Mouse (Mus musculus): ENCODE measurements at regions not wholly inside any gene's neighbourhood (a gene's known extent, or its start where the extent isn't known, plus 50 kb on each side); places are given as distances from the start of the nearest gene placed in this dataset.

DNA sequence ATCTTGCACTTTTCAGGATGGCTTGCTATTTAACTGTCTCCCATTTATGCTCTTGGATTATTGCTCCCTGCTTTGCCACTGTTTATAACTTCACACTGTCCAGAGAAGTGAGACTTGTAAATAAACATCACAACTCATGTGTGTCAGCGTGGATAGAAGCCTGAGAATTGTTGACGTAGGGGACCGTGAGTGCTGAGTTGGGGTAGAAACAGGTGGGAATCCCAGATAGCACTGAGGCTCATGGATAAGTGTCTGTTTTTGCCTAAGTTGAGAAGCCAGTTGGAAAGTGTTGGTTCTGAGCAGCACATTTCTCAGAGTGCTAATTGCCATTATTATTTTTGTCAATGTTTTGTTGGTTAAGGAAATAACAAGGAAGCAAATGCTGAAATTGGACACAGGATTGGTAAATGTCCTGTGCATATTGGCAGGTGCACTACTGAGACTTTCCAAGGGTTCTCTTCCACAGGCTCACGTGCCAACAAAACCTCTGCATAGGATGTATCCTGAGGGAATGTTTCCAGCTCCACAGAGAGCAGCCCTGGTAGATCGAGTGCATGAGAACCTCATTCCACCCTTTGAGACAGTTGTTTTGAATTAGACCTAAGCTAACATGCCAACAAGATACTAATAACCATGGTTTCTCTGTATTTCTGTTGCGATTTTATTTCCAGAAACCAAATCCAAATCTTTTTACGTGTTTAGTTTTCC lies 74.3 kb upstream of the Grb10 start:
- DNase-seq (ENCODE audit: low spot score in 2 of 2): no peak

DNA sequence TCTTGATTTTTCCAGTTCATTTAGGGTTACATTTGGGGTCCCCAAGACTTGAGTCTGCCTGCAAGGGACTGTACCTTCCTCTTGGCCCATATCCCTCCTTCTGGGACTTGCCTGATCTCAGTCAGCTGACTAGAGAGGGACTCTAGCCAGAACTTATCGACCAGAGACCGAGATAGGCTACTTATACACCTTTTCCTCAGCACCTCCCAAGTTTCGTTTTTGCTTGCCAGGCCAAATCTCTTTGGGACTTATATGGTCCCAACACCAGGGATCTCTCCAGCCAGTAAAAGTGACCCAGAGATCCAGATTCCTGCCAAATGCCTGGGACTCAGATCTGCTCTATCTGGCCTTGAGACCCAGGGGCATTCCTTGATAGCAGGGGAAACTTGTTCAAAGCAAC lies 69.2 kb upstream of the Grb10 start:
- no peak for DNase-seq (ENCODE audit: low spot score in 2 of 2)

DNA sequence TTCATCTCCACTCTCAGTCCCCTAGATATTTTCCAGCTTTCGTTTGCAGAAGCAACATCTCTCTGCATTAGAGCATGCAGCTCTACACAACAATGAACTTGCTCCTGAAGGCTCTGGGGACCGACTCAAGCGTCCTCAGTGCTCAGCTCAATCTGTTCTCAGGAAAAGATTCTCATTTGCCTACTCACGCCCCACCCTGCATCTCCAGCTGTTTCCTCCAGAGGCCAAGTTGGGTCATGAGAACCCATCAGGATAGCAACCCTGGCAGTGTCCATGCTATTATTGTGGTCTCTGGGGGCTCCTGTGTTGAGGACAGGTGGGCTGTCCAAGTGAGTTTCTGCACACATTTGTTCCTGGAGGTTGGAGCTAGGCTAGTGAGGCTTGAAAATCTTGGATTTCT lies 52.5 kb upstream of the Grb10 start:
- DNase-seq (ENCODE audit: low spot score in 2 of 2): peak in 1 of 2 experiments; percentile 19

DNA sequence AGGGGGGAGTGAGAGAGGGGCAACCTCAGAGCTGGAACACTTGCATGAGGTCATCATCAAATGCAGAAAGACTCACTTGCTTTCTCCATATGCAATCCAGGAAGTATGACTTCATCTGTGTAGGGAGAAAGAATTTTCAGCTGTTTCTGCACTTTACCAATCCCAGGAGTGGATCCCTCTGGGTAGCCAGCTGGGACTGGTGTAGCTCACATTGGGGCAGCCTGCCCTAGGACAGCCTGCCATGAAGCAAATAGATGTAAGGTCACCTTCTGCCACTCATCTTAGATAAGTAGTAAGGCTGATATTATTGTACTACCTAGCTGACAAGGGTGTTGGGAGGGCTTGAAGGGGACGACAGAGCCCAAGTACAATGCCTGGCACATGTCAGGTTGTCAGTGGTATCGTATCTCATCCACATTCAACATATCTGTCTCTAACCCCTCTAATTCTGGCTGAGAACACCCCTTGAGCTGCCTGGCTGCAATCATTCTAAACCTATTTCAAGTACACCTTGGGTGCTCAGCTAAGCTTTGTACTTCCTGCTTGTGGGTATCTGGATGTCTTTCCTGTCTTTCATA lies 51.4 kb upstream of the Grb10 start:
- DNase-seq (ENCODE audit: low spot score in 2 of 2): no peak

Measured in gastrocnemius, adult 8-10 months (tissue).